Comparison of ENCODE assay signal across 9 mouse cellular contexts in genomic region chr7:29292458-29293098, GRCm38 (mm10). TPM values are rescaled to one million over a fixed set of nuclear protein-coding genes. Genes with fewer than 3 reads are reported as not detected.
DNase-seq lines count a peak whose midpoint lies in the region; ATAC-seq and TF ChIP-seq lines count a peak whose summit lies in the region.
"Had no signal": no experiment of that assay in that cellular context is flagged by ENCODE, and none has a peak within 500 bp of the region (broad histone marks: within the 10 kb centered on the region; RNA-seq: fewer than 3 reads in every experiment).

No protein-coding gene starts in this region.

- H3K27ac ChIP-seq in kidney, postnatal 0 days: peak overlapping the region; percentile 77
- peak overlapping the region; percentile 68 for H3K27ac ChIP-seq in embryonic facial prominence, embryonic 10.5 days (replicated peaks)
- peak overlapping the region; percentile 59 for H3K27ac ChIP-seq in heart, embryonic 16.5 days (ENCODE audit: low read length)

- no peaks in the 10 kb centered on the region for H3K27me3 ChIP-seq in kidney, postnatal 0 days (ENCODE audit: insufficient read depth, low read length)
- H3K27me3 ChIP-seq in embryonic facial prominence, embryonic 10.5 days (replicated peaks; ENCODE audit: low read depth, poor library complexity, severe bottlenecking): peaks cover 43% of the 10 kb centered on the region
- H3K27me3 ChIP-seq in heart, embryonic 16.5 days (ENCODE audit: control insufficient read depth, insufficient read depth, low read length): peaks cover 5% of the 10 kb centered on the region; the same call in 1 of the 2 replicates

- no peak for DNase-seq in kidney, postnatal 0 days (ENCODE audit: low spot score)
- no peak for DNase-seq in kidney, adult 11 months
- DNase-seq in embryonic facial prominence, embryonic 10.5 days (ENCODE audit: low spot score): no peak
- DNase-seq in lung, postnatal 10 days: peak; percentile 55
- DNase-seq in layer of hippocampus, adult 8-10 months (ENCODE audit: low spot score in 2 of 2): no peak
- no peak for DNase-seq in frontal cortex, postnatal 10 days (ENCODE audit: low spot score in 2 of 2)

- no peak for ATAC-seq in kidney, postnatal 0 days (replicated peaks; ENCODE audit: low FRiP score, low read depth)
- ATAC-seq in heart, embryonic 16.5 days (replicated peaks; ENCODE audit: extremely low read depth, insufficient read depth, low FRiP score): no peak
- ATAC-seq in activated CD4-positive, CD25-positive, alpha-beta regulatory T cell, adult 4 months: no peak

- no peak overlapping the region for H3K9ac ChIP-seq in kidney, postnatal 0 days (ENCODE audit: low read depth, low read length)
- no peak overlapping the region for H3K9ac ChIP-seq in heart, embryonic 16.5 days (ENCODE audit: low read length)

- TF ChIP-seq CTCF in kidney, postnatal 0 days (IDR thresholded peaks at IDR 0.05; ENCODE audit: low read depth): no peak

- no peaks in the 10 kb centered on the region for H3K36me3 ChIP-seq in kidney, postnatal 0 days (ENCODE audit: insufficient read depth, low read length)
- no peaks in the 10 kb centered on the region for H3K36me3 ChIP-seq in embryonic facial prominence, embryonic 10.5 days (replicated peaks)
- no peaks in the 10 kb centered on the region for H3K36me3 ChIP-seq in heart, embryonic 16.5 days (ENCODE audit: control insufficient read depth, insufficient read depth)

- no peak overlapping the region for H3K4me2 ChIP-seq in kidney, postnatal 0 days (ENCODE audit: low read length)
- H3K4me2 ChIP-seq in heart, embryonic 16.5 days (ENCODE audit: low read depth, low read length): no peak overlapping the region

- H3K9me3 ChIP-seq in kidney, postnatal 0 days (replicated peaks; ENCODE audit: low read length): no peaks in the 10 kb centered on the region
- H3K9me3 ChIP-seq in embryonic facial prominence, embryonic 10.5 days: no peaks in the 10 kb centered on the region
- no peaks in the 10 kb centered on the region for H3K9me3 ChIP-seq in heart, embryonic 16.5 days (replicated peaks; ENCODE audit: control insufficient read depth, low read length)

- 25% methylated on average over 8 of the region's 8 CpGs for WGBS in kidney, postnatal 0 days
- WGBS in embryonic facial prominence, embryonic 10.5 days: 22% methylated on average over 8 of the region's 8 CpGs
- 30% methylated on average over 8 of the region's 8 CpGs for WGBS in heart, embryonic 16.5 days

- H3K4me1 ChIP-seq in kidney, postnatal 0 days (replicated peaks; ENCODE audit: insufficient read depth, low read length): peaks cover 26% of the 10 kb centered on the region
- peaks cover 59% of the 10 kb centered on the region for H3K4me1 ChIP-seq in embryonic facial prominence, embryonic 10.5 days
- H3K4me1 ChIP-seq in heart, embryonic 16.5 days (ENCODE audit: control insufficient read depth, insufficient read depth, low read length): peaks cover 19% of the 10 kb centered on the region

- no peak overlapping the region for H3K4me3 ChIP-seq in kidney, postnatal 0 days (replicated peaks; ENCODE audit: low read depth, low read length)
- peak overlapping the region; percentile 35 for H3K4me3 ChIP-seq in embryonic facial prominence, embryonic 10.5 days
- H3K4me3 ChIP-seq in heart, embryonic 16.5 days (ENCODE audit: low read length): no peak overlapping the region

RNA-seq across cellular contexts. Expression of gene Ppp1r14a, which starts 3.5 kb away (rescaled TPM):
- polyA plus RNA-seq in kidney, postnatal 0 days (2015; fragmentation: Nextera tagmentation; extraction: Ambion mirVana): 21.6 and 25.0 TPM in 2 replicates
- 29.7 and 30.5 TPM in 2 replicates for polyA plus RNA-seq in embryonic facial prominence, embryonic 10.5 days (2016; fragmentation: Nextera tagmentation; extraction: Ambion mirVana)
- 14.2 and 25.4 TPM in 2 replicates for polyA plus RNA-seq in heart, embryonic 16.5 days (2015; fragmentation: Nextera tagmentation; extraction: Ambion mirVana)
- polyA plus RNA-seq in activated CD4-positive, CD25-positive, alpha-beta regulatory T cell, adult 4 months (2017; shearing (Covaris generic)): not detected
- 10 to 100 TPM; 25.8 to 40.8 (median 33.5) TPM for total RNA-seq in layer of hippocampus, adult 8-10 months (2022)

RNA-seq across cellular contexts. Expression of gene Spint2, which starts 10.9 kb away (rescaled TPM):
- 460 and 496 TPM in 2 replicates for polyA plus RNA-seq in kidney, postnatal 0 days (2015; fragmentation: Nextera tagmentation; extraction: Ambion mirVana)
- polyA plus RNA-seq in embryonic facial prominence, embryonic 10.5 days (2016; fragmentation: Nextera tagmentation; extraction: Ambion mirVana): 75.5 and 79.3 TPM in 2 replicates
- 114 and 116 TPM in 2 replicates for polyA plus RNA-seq in heart, embryonic 16.5 days (2015; fragmentation: Nextera tagmentation; extraction: Ambion mirVana)
- polyA plus RNA-seq in activated CD4-positive, CD25-positive, alpha-beta regulatory T cell, adult 4 months (2017; shearing (Covaris generic)): 10 to 100 TPM; 66.6 to 70.2 TPM
- total RNA-seq in layer of hippocampus, adult 8-10 months (2022): 10 to 100 TPM; 22.3 to 30.6 (median 25.9) TPM

RNA-seq across cellular contexts. Expression of gene Dpf1, which starts 11.2 kb away (rescaled TPM):
- polyA plus RNA-seq in kidney, postnatal 0 days (2015; fragmentation: Nextera tagmentation; extraction: Ambion mirVana): 0.70 and 0.72 TPM in 2 replicates
- polyA plus RNA-seq in embryonic facial prominence, embryonic 10.5 days (2016; fragmentation: Nextera tagmentation; extraction: Ambion mirVana): 24.8 and 28.9 TPM in 2 replicates
- 2.0 and 3.0 TPM in 2 replicates for polyA plus RNA-seq in heart, embryonic 16.5 days (2015; fragmentation: Nextera tagmentation; extraction: Ambion mirVana)
- polyA plus RNA-seq in activated CD4-positive, CD25-positive, alpha-beta regulatory T cell, adult 4 months (2017; shearing (Covaris generic)): not detected
- total RNA-seq in layer of hippocampus, adult 8-10 months (2022): 100 to 1,000 TPM in 2 of 4 experiments, 10 to 100 TPM in 2; 91.6 to 116 (median 104) TPM

RNA-seq across cellular contexts. Expression of gene 2200002D01Rik, which starts 44.3 kb away (rescaled TPM):
- 23.7 and 24.1 TPM in 2 replicates for polyA plus RNA-seq in kidney, postnatal 0 days (2015; fragmentation: Nextera tagmentation; extraction: Ambion mirVana)
- polyA plus RNA-seq in embryonic facial prominence, embryonic 10.5 days (2016; fragmentation: Nextera tagmentation; extraction: Ambion mirVana): 4.4 and 4.6 TPM in 2 replicates
- polyA plus RNA-seq in heart, embryonic 16.5 days (2015; fragmentation: Nextera tagmentation; extraction: Ambion mirVana): 7.6 and 10.3 TPM in 2 replicates
- polyA plus RNA-seq in activated CD4-positive, CD25-positive, alpha-beta regulatory T cell, adult 4 months (2017; shearing (Covaris generic)): 1 to 10 TPM; 2.7 to 3.6 TPM
- 1 to 10 TPM in 1 of 4 experiments, under 1 TPM in 2, not detected in 1; 0.52 to 1.2 (median 0.92) TPM for total RNA-seq in layer of hippocampus, adult 8-10 months (2022)
- total RNA-seq: left cerebral cortex, postnatal 10 days had no signal

RNA-seq across cellular contexts. Expression of gene Yif1b, which starts 54.4 kb away (rescaled TPM):
- 121 and 131 TPM in 2 replicates for polyA plus RNA-seq in kidney, postnatal 0 days (2015; fragmentation: Nextera tagmentation; extraction: Ambion mirVana)
- 100 and 102 TPM in 2 replicates for polyA plus RNA-seq in embryonic facial prominence, embryonic 10.5 days (2016; fragmentation: Nextera tagmentation; extraction: Ambion mirVana)
- 116 and 125 TPM in 2 replicates for polyA plus RNA-seq in heart, embryonic 16.5 days (2015; fragmentation: Nextera tagmentation; extraction: Ambion mirVana)
- polyA plus RNA-seq in activated CD4-positive, CD25-positive, alpha-beta regulatory T cell, adult 4 months (2017; shearing (Covaris generic)): 10 to 100 TPM; 57.6 to 73.2 TPM
- total RNA-seq in layer of hippocampus, adult 8-10 months (2022): 10 to 100 TPM; 43.8 to 51.5 (median 49.0) TPM

Comparison
In these comparisons a context has a peak if more than half of its experiments do, and no peak if none do; other contexts are left out.
1. RNA of gene Ppp1r14a, which starts 3.5 kb away (polyA plus RNA-seq): 29.7 to 30.5 TPM in embryonic facial prominence, embryonic 10.5 days, 21.6 to 25.0 TPM in kidney, postnatal 0 days and 14.2 to 25.4 TPM in heart, embryonic 16.5 days; not detected in activated CD4-positive, CD25-positive, alpha-beta regulatory T cell, adult 4 months; every median in the first group is over 10 times any median in the second.
2. Peak in every context shown above with its lines, with median percentiles within 50 percentile points of each other: H3K27ac ChIP-seq.